Mouse (Mus musculus) thymus, postnatal 25 days (tissue): ENCODE measurements around the gene Gabrb1.

Source experiments
- DNase-seq: peaks from one replicate; pipeline ENCODE4 v3.0.0; 2022

The Gabrb1 gene

GRCm38 (mm10) chr5:71830342-71830741 lies 172.4 kb downstream of the Gabrb1 start:
- DNase-seq: no peak

GRCm38 (mm10) chr5:71842241-71842640 lies 184.3 kb downstream of the Gabrb1 start:
- DNase-seq: no peak

- DNase-seq: no peak
Measured at GRCm38 (mm10) chr5:71898214-71898613, 240.3 kb downstream of the Gabrb1 start.

- no peak for DNase-seq
Measured at GRCm38 (mm10) chr5:71903399-71903798, 245.5 kb downstream of the Gabrb1 start.

- DNase-seq: no peak
Measured at GRCm38 (mm10) chr5:71914028-71914427, 256.1 kb downstream of the Gabrb1 start.

GRCm38 (mm10) chr5:71915711-71916110 lies 257.8 kb downstream of the Gabrb1 start:
- DNase-seq: no peak

GRCm38 (mm10) chr5:71917206-71917605 lies 259.3 kb downstream of the Gabrb1 start:
- DNase-seq: no peak

GRCm38 (mm10) chr5:71923636-71924035 lies 265.7 kb downstream of the Gabrb1 start:
- DNase-seq: no peak

GRCm38 (mm10) chr5:71926336-71926735 lies 268.4 kb downstream of the Gabrb1 start:
- DNase-seq: no peak

- no peak for DNase-seq
Measured at GRCm38 (mm10) chr5:71930036-71930435, 272.1 kb downstream of the Gabrb1 start.

GRCm38 (mm10) chr5:71951398-71951797 lies 293.5 kb downstream of the Gabrb1 start:
- DNase-seq: no peak

- no peak for DNase-seq
Measured at GRCm38 (mm10) chr5:71955070-71955685, 297.3 kb downstream of the Gabrb1 start.

- DNase-seq: no peak
Measured at GRCm38 (mm10) chr5:71964876-71965432, 307.0 kb downstream of the Gabrb1 start.

GRCm38 (mm10) chr5:71965529-71965928 lies 307.6 kb downstream of the Gabrb1 start:
- no peak for DNase-seq

- DNase-seq: no peak
Measured at GRCm38 (mm10) chr5:71970140-71970800, 312.4 kb downstream of the Gabrb1 start.

GRCm38 (mm10) chr5:71972831-71973230 lies 314.9 kb downstream of the Gabrb1 start:
- no peak for DNase-seq

- DNase-seq: no peak
Measured at GRCm38 (mm10) chr5:71976133-71976532, 318.2 kb downstream of the Gabrb1 start.

GRCm38 (mm10) chr5:71976571-71977061 lies 318.7 kb downstream of the Gabrb1 start:
- no peak for DNase-seq

GRCm38 (mm10) chr5:71986561-71986960 lies 328.6 kb downstream of the Gabrb1 start:
- no peak for DNase-seq

- DNase-seq: no peak
Measured at GRCm38 (mm10) chr5:71986983-71987398, 329.1 kb downstream of the Gabrb1 start.

- no peak for DNase-seq
Measured at GRCm38 (mm10) chr5:71999466-71999865, 341.6 kb downstream of the Gabrb1 start.

- DNase-seq: no peak
Measured at GRCm38 (mm10) chr5:72003811-72004435, 346.0 kb downstream of the Gabrb1 start.

- no peak for DNase-seq
Measured at GRCm38 (mm10) chr5:72036954-72037353, 379.0 kb downstream of the Gabrb1 start.
